ENCODE assay signal across 9 mouse cellular contexts in the genomic region with DNA sequence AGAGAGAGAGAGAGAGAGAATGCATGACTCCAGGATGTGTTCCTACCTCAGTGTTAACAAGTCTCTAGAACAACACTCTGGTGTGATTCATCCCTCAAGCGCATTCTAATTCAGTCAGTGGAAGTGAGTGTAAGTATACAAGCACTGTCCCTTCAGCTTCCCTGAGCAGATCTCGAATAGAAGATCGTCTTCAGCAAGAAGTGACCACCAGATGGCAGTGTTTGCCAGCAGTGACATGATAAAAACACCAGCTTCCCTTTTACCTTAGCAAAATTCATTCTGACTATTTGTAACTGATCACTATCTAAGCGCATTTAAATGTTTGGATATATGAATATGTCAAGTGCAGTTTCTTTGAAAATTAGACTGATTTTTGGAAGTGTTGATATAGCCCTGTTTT. TPM values are rescaled to one million over a fixed set of nuclear protein-coding genes. Genes with fewer than 3 reads are reported as not detected.
DNase-seq lines count a peak whose midpoint lies in the region; ATAC-seq and TF ChIP-seq lines count a peak whose summit lies in the region.
"Had no signal": no experiment of that assay in that cellular context is flagged by ENCODE, and none has a peak within 500 bp of the region (broad histone marks: within the 10 kb centered on the region; RNA-seq: fewer than 3 reads in every experiment).

No protein-coding gene starts in this region.

- 39% methylated on average over 4 of the region's 4 CpGs for WGBS in heart, embryonic 10.5 days
- 21% methylated on average over 4 of the region's 4 CpGs for WGBS in forebrain, postnatal 0 days
- 43% methylated on average over 4 of the region's 4 CpGs for WGBS in midbrain, embryonic 10.5 days

- no peaks in the 10 kb centered on the region for H3K9me3 ChIP-seq in heart, embryonic 10.5 days
- H3K9me3 ChIP-seq in forebrain, postnatal 0 days (ENCODE audit: low read length) = no peaks in the 10 kb centered on the region
- no peaks in the 10 kb centered on the region for H3K9me3 ChIP-seq in midbrain, embryonic 10.5 days (replicated peaks)
- H3K9me3 ChIP-seq: liver, embryonic 15.5 days had no signal

- H3K4me1 ChIP-seq in heart, embryonic 10.5 days = no peaks in the 10 kb centered on the region
- H3K4me1 ChIP-seq in forebrain, postnatal 0 days (ENCODE audit: insufficient read depth) = no peaks in the 10 kb centered on the region
- peaks cover 8% of the 10 kb centered on the region; the same call in 1 of the 2 replicates for H3K4me1 ChIP-seq in midbrain, embryonic 10.5 days
- H3K4me1 ChIP-seq: liver, embryonic 15.5 days had no signal

- no peak overlapping the region for H3K27ac ChIP-seq in heart, embryonic 10.5 days
- no peak overlapping the region for H3K27ac ChIP-seq in forebrain, postnatal 0 days (ENCODE audit: low read depth, low read length)
- H3K27ac ChIP-seq in midbrain, embryonic 10.5 days (replicated peaks) = no peak overlapping the region
- H3K27ac ChIP-seq: liver, embryonic 15.5 days had no signal

- TF ChIP-seq CTCF in forebrain, postnatal 0 days (IDR thresholded peaks at IDR 0.05; ENCODE audit: low read depth) = peak; percentile 89

- H3K4me3 ChIP-seq in heart, embryonic 10.5 days = no peak overlapping the region
- no peak overlapping the region for H3K4me3 ChIP-seq in forebrain, postnatal 0 days (ENCODE audit: low read depth, low read length)
- no peak overlapping the region for H3K4me3 ChIP-seq in midbrain, embryonic 10.5 days
- H3K4me3 ChIP-seq: liver, embryonic 15.5 days had no signal

- no peaks in the 10 kb centered on the region for H3K27me3 ChIP-seq in heart, embryonic 10.5 days (ENCODE audit: insufficient read depth, poor library complexity, severe bottlenecking)
- H3K27me3 ChIP-seq in forebrain, postnatal 0 days (ENCODE audit: insufficient read depth, low read length) = no peaks in the 10 kb centered on the region
- H3K27me3 ChIP-seq in midbrain, embryonic 10.5 days (ENCODE audit: low read depth, poor library complexity, severe bottlenecking) = no peaks in the 10 kb centered on the region
- H3K27me3 ChIP-seq: liver, embryonic 15.5 days had no signal

- DNase-seq in heart, adult 18-20 months = peak; percentile 73 to 86
- DNase-seq in heart, embryonic 10.5 days (ENCODE audit: low spot score) = no peak
- DNase-seq in forebrain, postnatal 0 days = peak; percentile 90
- peak; percentile 73 for DNase-seq in left cerebral cortex, adult 11 months (ENCODE audit: low spot score)
- DNase-seq in midbrain, embryonic 10.5 days (ENCODE audit: low spot score) = peak; percentile 69
- peak; percentile 79 for DNase-seq in right cerebral cortex, postnatal 25 days

- H3K36me3 ChIP-seq in heart, embryonic 10.5 days = peaks cover 43% of the 10 kb centered on the region
- H3K36me3 ChIP-seq in forebrain, postnatal 0 days (ENCODE audit: insufficient read depth) = peaks cover 13% of the 10 kb centered on the region
- H3K36me3 ChIP-seq in midbrain, embryonic 10.5 days = peaks cover 54% of the 10 kb centered on the region

- H3K9ac ChIP-seq in forebrain, postnatal 0 days = no peak overlapping the region
- H3K9ac ChIP-seq: liver, embryonic 15.5 days had no signal

- H3K4me2 ChIP-seq in forebrain, postnatal 0 days (ENCODE audit: low read depth) = no peak overlapping the region
- H3K4me2 ChIP-seq: liver, embryonic 15.5 days had no signal

- ATAC-seq in cerebellum, adult (ENCODE audit: insufficient number of reproducible peaks, low FRiP score, low TSS enrichment) = peak; percentile 61; the same call in 1 of the 2 replicates
- ATAC-seq in forebrain, postnatal 0 days = peak; percentile 71
- peak; percentile 77 for ATAC-seq in inflammation-experienced regulatory T-cells, adult 6 months

RNA-seq across cellular contexts. Expression of gene Lix1, which starts 8.1 kb away (rescaled TPM):
- 1 to 10 TPM; 6.8 to 6.9 TPM for total RNA-seq in heart, adult 18-20 months (2021)
- polyA plus RNA-seq in heart, embryonic 10.5 days (2016; fragmentation: Nextera tagmentation; extraction: Ambion mirVana) = 9.7 and 31.2 TPM in 2 replicates
- 27.5 and 45.4 TPM in 2 replicates for total RNA-seq in forebrain, postnatal 0 days (2014; rRNA removed)
- polyA plus RNA-seq in forebrain, postnatal 0 days (2015; fragmentation: Nextera tagmentation; extraction: Ambion mirVana) = 25.1 and 33.0 TPM in 2 replicates
- polyA plus RNA-seq in inflammation-experienced regulatory T-cells, adult 6 months (2017; shearing (Covaris generic)) = under 1 TPM in 1 of 3 experiments, not detected in 2; 0.39 TPM
- 82.7 and 96.2 TPM in 2 replicates for polyA plus RNA-seq in midbrain, embryonic 10.5 days (2016; fragmentation: Nextera tagmentation; extraction: Ambion mirVana)

RNA-seq across cellular contexts. Expression of gene Riok2, which starts 20.2 kb away (rescaled TPM):
- 10 to 100 TPM; 16.2 to 16.5 TPM for total RNA-seq in heart, adult 18-20 months (2021)
- polyA plus RNA-seq in heart, embryonic 10.5 days (2016; fragmentation: Nextera tagmentation; extraction: Ambion mirVana) = 26.6 and 30.6 TPM in 2 replicates
- 30.6 and 31.0 TPM in 2 replicates for total RNA-seq in forebrain, postnatal 0 days (2014; rRNA removed)
- polyA plus RNA-seq in forebrain, postnatal 0 days (2015; fragmentation: Nextera tagmentation; extraction: Ambion mirVana) = 14.6 and 16.2 TPM in 2 replicates
- 10 to 100 TPM; 29.9 to 34.5 (median 31.8) TPM for polyA plus RNA-seq in inflammation-experienced regulatory T-cells, adult 6 months (2017; shearing (Covaris generic))
- 28.5 and 28.7 TPM in 2 replicates for polyA plus RNA-seq in midbrain, embryonic 10.5 days (2016; fragmentation: Nextera tagmentation; extraction: Ambion mirVana)
